24 mouse cellular contexts compared by ENCODE assay signal in the genomic region with DNA sequence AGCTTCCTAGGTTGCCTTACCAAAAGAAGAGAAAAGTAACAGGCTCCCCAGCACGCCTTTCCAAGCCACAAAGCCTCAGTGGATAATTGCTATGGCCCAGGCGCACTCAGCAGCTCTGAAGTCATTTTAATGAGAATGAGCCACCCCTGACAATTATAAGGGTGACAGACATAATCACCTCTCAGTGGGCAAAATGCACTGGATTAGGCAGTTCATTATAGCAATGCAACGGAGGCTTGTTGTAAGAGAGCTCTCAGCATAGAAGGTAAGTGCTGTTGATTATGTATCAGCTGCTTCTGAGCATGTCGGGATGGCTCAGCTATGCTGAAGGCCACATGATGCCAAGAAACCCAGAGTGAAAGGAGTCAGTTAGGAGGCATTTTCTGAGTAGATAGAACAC.
DNase-seq lines count a peak whose midpoint lies in the region; ATAC-seq lines count a peak whose summit lies in the region.
"Had no signal": no experiment of that assay in that cellular context is flagged by ENCODE, and none has a peak within 500 bp of the region (broad histone marks: within the 10 kb centered on the region; RNA-seq: fewer than 3 reads in every experiment).

No protein-coding gene starts in this region.

- H3K36me3 ChIP-seq in neural tube, embryonic 13.5 days: no peaks in the 10 kb centered on the region
- no peaks in the 10 kb centered on the region for H3K36me3 ChIP-seq in neural tube, embryonic 15.5 days
- no peaks in the 10 kb centered on the region for H3K36me3 ChIP-seq in forebrain, embryonic 15.5 days
- H3K36me3 ChIP-seq in midbrain, embryonic 15.5 days (replicated peaks): no peaks in the 10 kb centered on the region
- H3K36me3 ChIP-seq: embryonic facial prominence, embryonic 12.5 days; heart, embryonic 13.5 days; hindbrain, embryonic 13.5 days; limb, embryonic 10.5 days; liver, embryonic 15.5 days had no signal

- no peaks in the 10 kb centered on the region for H3K9me3 ChIP-seq in neural tube, embryonic 13.5 days
- no peaks in the 10 kb centered on the region for H3K9me3 ChIP-seq in neural tube, embryonic 15.5 days (replicated peaks)
- no peaks in the 10 kb centered on the region for H3K9me3 ChIP-seq in forebrain, embryonic 15.5 days
- H3K9me3 ChIP-seq in midbrain, embryonic 15.5 days: no peaks in the 10 kb centered on the region
- H3K9me3 ChIP-seq: embryonic facial prominence, embryonic 12.5 days; heart, embryonic 13.5 days; hindbrain, embryonic 13.5 days; limb, embryonic 10.5 days; liver, embryonic 15.5 days had no signal

- no peaks in the 10 kb centered on the region for H3K4me1 ChIP-seq in neural tube, embryonic 13.5 days (replicated peaks)
- H3K4me1 ChIP-seq in neural tube, embryonic 15.5 days: 0 out of 2 replicates have a peak, but pooled peaks cover 9% of the 10 kb centered on the region
- peaks cover 17% of the 10 kb centered on the region for H3K4me1 ChIP-seq in forebrain, embryonic 15.5 days
- H3K4me1 ChIP-seq in midbrain, embryonic 15.5 days: 0 out of 2 replicates have a peak, but pooled peaks cover 6% of the 10 kb centered on the region
- H3K4me1 ChIP-seq: embryonic facial prominence, embryonic 12.5 days; heart, embryonic 13.5 days; hindbrain, embryonic 13.5 days; limb, embryonic 10.5 days; liver, embryonic 15.5 days had no signal

- no peaks in the 10 kb centered on the region for H3K27me3 ChIP-seq in neural tube, embryonic 13.5 days
- H3K27me3 ChIP-seq in neural tube, embryonic 15.5 days (replicated peaks): no peaks in the 10 kb centered on the region
- no peaks in the 10 kb centered on the region for H3K27me3 ChIP-seq in forebrain, embryonic 15.5 days
- H3K27me3 ChIP-seq in midbrain, embryonic 15.5 days (replicated peaks): no peaks in the 10 kb centered on the region
- H3K27me3 ChIP-seq: embryonic facial prominence, embryonic 12.5 days; heart, embryonic 13.5 days; hindbrain, embryonic 13.5 days; liver, embryonic 15.5 days; Patski had no signal

- no peak overlapping the region for H3K4me3 ChIP-seq in neural tube, embryonic 13.5 days
- H3K4me3 ChIP-seq in neural tube, embryonic 15.5 days (replicated peaks): no peak overlapping the region
- no peak overlapping the region for H3K4me3 ChIP-seq in forebrain, embryonic 15.5 days
- no peak overlapping the region for H3K4me3 ChIP-seq in midbrain, embryonic 15.5 days
- H3K4me3 ChIP-seq: embryonic facial prominence, embryonic 12.5 days; erythroblast, embryonic 14.5 days; heart, embryonic 13.5 days; hindbrain, embryonic 13.5 days; limb, embryonic 10.5 days; liver, embryonic 15.5 days; myocyte had no signal

- no peak for ATAC-seq in neural tube, embryonic 13.5 days (ENCODE audit: low read depth)
- no peak for ATAC-seq in neural tube, embryonic 15.5 days (ENCODE audit: low FRiP score)
- ATAC-seq in forebrain, embryonic 15.5 days (replicated peaks): peak; percentile 92
- ATAC-seq in midbrain, embryonic 15.5 days (replicated peaks): peak; percentile 65; the same call in 1 of the 2 replicates
- ATAC-seq: Patski had no signal

- no peak for DNase-seq in kidney, postnatal 14 days
- DNase-seq in heart, postnatal 36 days: no peak
- no peak for DNase-seq in spleen, postnatal 14 days (ENCODE audit: low spot score in 2 of 2)
- DNase-seq: adrenal gland, postnatal 36 days; cerebellum, adult 11 months; cerebellum, adult 9-11 months; heart, adult 11 months; heart, postnatal 14 days; kidney, adult 18-20 months; liver; lung, postnatal 4 days had no signal

- intact Hi-C loops in heart, postnatal 36 days (cut with DNase I): no loop called here

- WGBS in neural tube, embryonic 13.5 days: 41% methylated on average over 4 of the region's 4 CpGs
- WGBS in neural tube, embryonic 15.5 days: 36% methylated on average over 4 of the region's 4 CpGs
- 2% methylated on average over 4 of the region's 4 CpGs for WGBS in forebrain, embryonic 15.5 days
- 28% methylated on average over 4 of the region's 4 CpGs for WGBS in midbrain, embryonic 15.5 days

- H3K27ac ChIP-seq in neural tube, embryonic 13.5 days (replicated peaks): 0 out of 2 replicates have a peak overlapping the region, but pooled peaks have one; percentile 4
- H3K27ac ChIP-seq in neural tube, embryonic 15.5 days (replicated peaks): no peak overlapping the region
- H3K27ac ChIP-seq in forebrain, embryonic 15.5 days (replicated peaks): peak overlapping the region; percentile 23; the same call in 1 of the 2 replicates
- no peak overlapping the region for H3K27ac ChIP-seq in midbrain, embryonic 15.5 days
- H3K27ac ChIP-seq: embryonic facial prominence, embryonic 12.5 days; heart, embryonic 13.5 days; hindbrain, embryonic 13.5 days; kidney, postnatal 0 days; limb, embryonic 10.5 days; liver, embryonic 15.5 days had no signal

- H3K4me2 ChIP-seq in neural tube, embryonic 13.5 days: no peak overlapping the region
- no peak overlapping the region for H3K4me2 ChIP-seq in neural tube, embryonic 15.5 days
- H3K4me2 ChIP-seq in forebrain, embryonic 15.5 days (replicated peaks): no peak overlapping the region
- H3K4me2 ChIP-seq in midbrain, embryonic 15.5 days: no peak overlapping the region
- H3K4me2 ChIP-seq: embryonic facial prominence, embryonic 12.5 days; heart, embryonic 13.5 days; hindbrain, embryonic 13.5 days; liver, embryonic 15.5 days had no signal

- H3K9ac ChIP-seq in neural tube, embryonic 13.5 days: no peak overlapping the region
- no peak overlapping the region for H3K9ac ChIP-seq in neural tube, embryonic 15.5 days (replicated peaks)
- H3K9ac ChIP-seq in forebrain, embryonic 15.5 days (replicated peaks): no peak overlapping the region
- H3K9ac ChIP-seq in midbrain, embryonic 15.5 days: no peak overlapping the region
- H3K9ac ChIP-seq: embryonic facial prominence, embryonic 12.5 days; heart, embryonic 13.5 days; hindbrain, embryonic 13.5 days; liver, embryonic 15.5 days had no signal

Comparison
In these comparisons a context has a peak if more than half of its experiments do, and no peak if none do; other contexts are left out.
1. H3K27ac ChIP-seq: peak in neural tube, embryonic 13.5 days (single experiment) and forebrain, embryonic 15.5 days (single experiment); none in neural tube, embryonic 15.5 days (single experiment) and midbrain, embryonic 15.5 days (single experiment).
2. ATAC-seq: peak in forebrain, embryonic 15.5 days (single experiment) and midbrain, embryonic 15.5 days (single experiment); none in neural tube, embryonic 13.5 days (single experiment) and neural tube, embryonic 15.5 days (single experiment).